Mouse (Mus musculus): ENCODE measurements at regions not wholly inside any gene's neighbourhood (a gene's known extent, or its start where the extent isn't known, plus 50 kb on each side); places are given as distances from the start of the nearest gene placed in this dataset.

DNA sequence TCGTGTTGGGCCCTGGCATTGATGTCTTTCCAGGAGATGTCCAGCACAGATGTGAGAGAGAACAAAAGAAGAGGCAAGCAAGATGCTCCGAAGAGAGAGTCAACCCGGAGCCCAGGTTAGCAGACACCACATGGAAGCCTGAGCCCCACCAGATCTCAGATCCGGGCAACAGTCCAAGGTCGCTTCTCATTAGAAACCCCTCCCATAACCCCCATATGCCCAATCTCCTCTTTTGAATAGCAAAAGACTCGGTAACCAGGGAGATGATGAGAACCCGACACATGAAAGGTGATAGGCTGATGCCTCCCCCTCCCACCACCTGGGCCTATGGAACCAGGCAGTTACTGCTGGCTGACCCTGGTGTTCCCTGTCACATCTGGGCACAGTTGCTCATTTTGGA is 155.7 kb upstream of the Igsf21 start:
- no peak for DNase-seq (ENCODE audit: low spot score)

DNA sequence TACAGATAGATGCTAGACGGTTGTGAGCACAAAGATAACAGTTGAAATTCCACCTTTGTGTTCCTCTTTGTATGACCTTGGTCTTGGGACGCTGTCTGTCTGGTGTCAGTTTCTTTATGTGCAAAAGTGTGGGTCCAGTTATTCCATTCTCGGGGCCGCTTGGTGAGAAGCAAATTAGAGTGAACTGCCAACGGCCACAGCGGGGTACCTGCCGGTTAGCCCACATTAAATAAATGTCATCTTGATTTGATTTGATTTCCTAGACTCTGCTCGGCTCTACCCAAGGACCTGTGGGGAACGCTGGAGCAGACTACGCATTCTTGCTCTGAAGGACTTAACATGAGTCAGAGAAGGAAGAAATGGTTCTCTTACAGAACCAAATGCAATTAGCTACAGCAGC is 155.0 kb upstream of the Igsf21 start:
- DNase-seq (ENCODE audit: low spot score), result no peak

- no peak for DNase-seq (ENCODE audit: low spot score)
Measured at GRCm38 (mm10) chr4:140396548-140396947, 150.0 kb upstream of the Igsf21 start.

DNA sequence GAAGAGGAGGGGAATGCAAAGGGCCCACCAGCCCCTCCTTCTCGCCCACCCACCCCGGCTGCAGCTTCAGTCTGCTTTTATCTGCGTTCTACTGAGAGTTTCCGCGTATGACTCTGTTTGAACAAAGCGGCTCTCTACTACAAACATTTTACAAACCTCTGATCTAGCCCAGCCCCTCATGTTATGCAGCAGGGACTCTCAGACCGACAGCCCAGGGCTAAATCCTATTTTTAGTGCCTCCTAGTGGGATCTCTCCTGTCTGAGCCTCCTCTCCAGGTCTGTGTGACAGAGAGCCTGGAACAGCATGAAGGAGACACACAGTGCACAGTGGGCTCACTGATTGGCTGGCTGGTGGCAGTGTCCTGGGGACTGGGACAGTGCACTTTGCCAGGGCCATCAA is 145.7 kb upstream of the Igsf21 start:
- DNase-seq (ENCODE audit: low spot score), result no peak

DNA sequence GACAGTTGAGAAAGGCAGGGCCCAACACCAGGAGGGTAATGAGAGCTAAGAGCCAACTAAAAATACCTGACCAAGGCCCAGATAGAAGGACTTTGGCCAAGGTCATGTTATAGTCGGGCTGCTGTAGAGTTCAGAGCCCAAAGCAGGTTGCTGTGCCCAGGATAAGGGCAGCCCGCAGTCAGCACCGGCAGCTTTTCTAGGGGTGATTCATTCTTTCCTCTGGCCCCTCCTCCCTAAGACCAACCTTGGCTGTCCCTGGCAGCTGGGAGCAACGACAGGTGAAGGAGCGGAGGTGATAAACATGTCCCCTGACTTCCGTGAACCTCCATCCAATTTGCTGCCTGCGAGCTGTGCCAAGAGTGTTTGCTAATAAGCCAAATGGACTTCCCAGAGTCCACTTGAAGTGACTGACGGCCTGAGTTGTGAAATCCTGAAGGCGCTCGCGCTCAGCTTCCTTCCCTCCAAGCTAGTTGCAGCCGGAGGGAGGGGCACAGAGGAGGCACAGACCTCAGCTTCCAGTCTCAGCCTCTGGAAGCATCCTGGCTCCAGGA is 144.2 kb upstream of the Igsf21 start:
- no peak for DNase-seq (ENCODE audit: low spot score)

GRCm38 (mm10) chr4:140385686-140386085 is 139.1 kb upstream of the Igsf21 start:
- DNase-seq (ENCODE audit: low spot score), result no peak

DNA sequence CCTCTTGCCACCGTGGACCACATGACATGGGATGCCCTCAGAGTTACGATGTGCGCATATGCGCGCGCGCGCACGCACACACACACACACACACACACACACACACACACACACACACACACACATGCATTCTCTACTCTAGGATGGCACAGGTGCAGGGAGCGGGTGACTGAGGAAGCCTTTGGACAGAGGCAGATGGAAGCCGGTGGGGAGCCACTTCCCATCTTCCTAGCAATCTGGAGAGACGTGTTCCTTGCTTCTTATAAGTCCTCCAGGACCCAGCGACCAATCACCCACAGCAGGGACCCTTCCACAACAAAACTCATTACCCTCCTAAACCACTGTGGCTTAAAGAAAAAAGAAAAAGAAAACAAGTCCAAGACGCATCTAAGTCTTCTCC is 138.6 kb upstream of the Igsf21 start:
- no peak for DNase-seq (ENCODE audit: low spot score)

DNA sequence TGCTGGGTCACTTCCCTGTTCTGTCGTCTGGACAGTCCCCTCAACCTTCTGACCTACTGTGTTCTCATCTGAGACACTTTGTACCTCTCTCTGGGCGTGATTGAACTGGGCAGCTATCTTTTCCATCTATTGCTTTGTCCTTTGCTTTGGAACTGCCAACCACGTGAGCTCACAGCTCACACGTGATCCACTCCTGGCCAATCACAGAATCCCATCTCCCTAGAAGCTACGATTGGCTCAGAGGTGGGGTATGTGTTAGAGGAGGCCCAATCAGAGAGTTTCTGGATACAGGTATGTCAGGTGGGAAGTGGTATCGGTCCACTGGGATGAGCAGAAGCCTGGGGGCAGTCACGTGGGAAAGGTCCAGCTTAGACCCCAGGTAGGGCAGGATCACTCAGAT is 137.0 kb upstream of the Igsf21 start:
- DNase-seq (ENCODE audit: low spot score), result no peak

- DNase-seq (ENCODE audit: low spot score), result no peak
Measured at GRCm38 (mm10) chr4:140380733-140381132, 134.1 kb upstream of the Igsf21 start.

DNA sequence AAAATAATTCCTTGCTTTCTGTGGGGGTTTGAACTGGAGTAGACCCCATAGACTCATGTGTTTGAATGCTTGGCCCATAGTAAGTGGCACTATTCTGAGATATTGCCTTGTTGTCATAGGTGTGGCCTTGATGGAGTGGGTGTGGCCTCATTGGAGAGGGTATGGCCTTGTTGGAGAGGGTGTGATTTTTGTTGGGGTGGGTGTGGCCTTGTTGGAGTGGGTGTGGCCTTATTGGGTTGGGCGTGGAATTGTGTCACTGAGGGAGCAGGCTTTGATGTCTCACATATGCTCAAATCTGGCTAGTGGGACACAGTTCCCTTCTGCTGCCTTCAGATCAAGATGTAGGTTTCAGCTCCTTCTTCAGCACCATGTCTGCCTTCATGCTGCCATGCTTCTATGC is 131.4 kb upstream of the Igsf21 start:
- DNase-seq (ENCODE audit: low spot score), result no peak

- DNase-seq (ENCODE audit: low spot score), result no peak
Measured at GRCm38 (mm10) chr4:140372586-140373325, 126.2 kb upstream of the Igsf21 start.

DNA sequence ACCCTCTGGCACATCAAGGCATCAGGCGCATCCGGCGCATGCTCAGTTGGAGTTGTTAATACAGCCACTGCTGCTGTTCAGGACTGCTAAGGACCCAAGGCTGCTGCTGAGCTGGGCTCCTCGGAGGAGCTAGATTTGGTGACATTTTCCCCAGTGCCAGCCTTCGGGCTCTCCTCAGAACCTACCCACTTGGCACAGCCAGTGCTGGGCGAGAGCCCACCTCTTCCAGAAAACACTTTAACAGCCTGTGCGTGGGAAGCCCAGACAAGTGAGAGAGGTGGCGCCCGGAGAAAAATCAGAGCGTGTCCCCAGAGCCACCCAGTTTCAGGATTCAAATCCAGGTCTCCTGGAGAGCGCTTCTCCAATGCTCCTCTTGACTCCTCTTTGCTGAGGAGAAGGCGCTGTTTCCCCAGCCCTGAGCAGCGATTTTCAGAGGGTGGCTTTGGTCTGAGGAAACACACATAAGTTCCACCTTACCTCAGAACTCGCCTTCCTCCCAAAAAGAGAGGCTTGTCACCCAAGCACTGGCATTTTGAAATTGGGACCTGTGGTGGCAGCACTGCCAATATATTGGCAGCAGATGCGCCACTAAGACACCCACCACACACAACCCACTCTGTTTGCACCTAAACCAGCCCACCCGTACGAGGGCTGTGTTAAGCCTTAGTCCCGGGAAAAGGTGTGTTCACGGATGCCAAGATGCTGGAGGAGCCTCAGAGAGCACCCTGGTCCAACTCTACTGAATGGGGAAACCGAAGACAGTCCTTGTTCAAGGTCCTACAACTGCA is 125.0 kb upstream of the Igsf21 start:
- DNase-seq (ENCODE audit: low spot score), result no peak

GRCm38 (mm10) chr4:140366975-140367680 is 120.5 kb upstream of the Igsf21 start:
- no peak for DNase-seq (ENCODE audit: low spot score)

DNA sequence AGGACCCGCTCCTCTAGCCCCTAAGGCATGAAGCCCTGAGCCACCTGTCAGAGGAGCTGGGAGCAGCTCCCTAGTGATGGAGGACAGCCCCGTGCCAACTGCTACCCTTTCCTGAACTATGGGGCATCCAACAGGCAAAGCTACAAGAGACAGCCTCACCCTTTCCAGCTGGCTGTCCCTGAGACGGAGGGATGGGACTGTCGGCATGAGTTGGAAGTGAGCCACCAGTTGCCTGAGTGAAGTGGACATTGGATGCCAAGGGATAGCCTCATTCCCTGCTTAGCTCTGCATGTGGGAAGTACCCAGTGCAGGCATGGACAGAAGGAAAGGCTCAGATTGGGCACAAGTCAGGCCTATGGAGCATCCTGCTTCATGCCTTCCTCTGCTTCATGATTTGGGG is 112.3 kb upstream of the Igsf21 start:
- DNase-seq (ENCODE audit: low spot score), result no peak

DNA sequence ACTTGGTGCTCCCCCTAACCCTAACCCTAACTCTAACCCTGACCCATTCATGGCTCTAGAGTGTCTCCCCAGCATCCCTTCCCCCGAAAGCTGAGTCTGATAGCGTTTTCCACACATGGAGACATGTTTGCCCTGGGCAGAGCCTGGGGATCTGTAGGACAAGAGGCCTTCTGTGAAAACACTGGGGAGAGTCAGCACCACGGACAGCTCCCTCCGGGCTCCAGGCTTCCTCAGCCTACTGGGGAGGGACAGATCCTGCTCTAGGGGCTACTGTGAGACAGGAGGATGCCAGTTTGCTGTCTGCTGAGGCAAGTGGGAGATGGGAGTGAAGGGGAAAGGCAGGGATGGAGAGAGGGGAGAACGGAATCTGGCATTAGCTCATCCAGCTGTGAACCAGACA is 111.5 kb upstream of the Igsf21 start:
- DNase-seq (ENCODE audit: low spot score), result peak; percentile 25

- no peak for DNase-seq (ENCODE audit: low spot score)
Measured at GRCm38 (mm10) chr4:140355144-140355550, 108.6 kb upstream of the Igsf21 start.

- DNase-seq (ENCODE audit: low spot score), result no peak
Measured at GRCm38 (mm10) chr4:140348802-140349201, 102.2 kb upstream of the Igsf21 start.

DNA sequence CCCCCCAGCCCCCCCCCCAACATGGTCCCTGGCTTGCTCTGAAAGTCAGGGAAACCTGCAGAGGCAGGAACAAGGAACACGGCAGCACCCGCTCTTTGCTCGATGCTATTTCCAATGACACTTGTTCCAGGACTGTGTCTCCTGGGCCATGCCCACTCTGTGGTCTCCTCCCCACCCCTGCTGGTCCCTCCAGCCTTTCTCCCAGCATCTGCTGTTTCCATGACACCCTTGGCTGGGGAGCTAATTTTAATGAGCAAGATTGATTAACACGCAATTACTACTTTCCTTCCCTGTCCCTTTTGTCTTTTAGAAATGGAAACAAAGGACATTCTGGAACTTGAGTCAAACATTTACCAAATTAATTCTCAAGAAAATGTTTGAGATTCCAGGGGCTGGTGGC is 83.6 kb upstream of the Igsf21 start:
- DNase-seq (ENCODE audit: low spot score), result no peak

DNA sequence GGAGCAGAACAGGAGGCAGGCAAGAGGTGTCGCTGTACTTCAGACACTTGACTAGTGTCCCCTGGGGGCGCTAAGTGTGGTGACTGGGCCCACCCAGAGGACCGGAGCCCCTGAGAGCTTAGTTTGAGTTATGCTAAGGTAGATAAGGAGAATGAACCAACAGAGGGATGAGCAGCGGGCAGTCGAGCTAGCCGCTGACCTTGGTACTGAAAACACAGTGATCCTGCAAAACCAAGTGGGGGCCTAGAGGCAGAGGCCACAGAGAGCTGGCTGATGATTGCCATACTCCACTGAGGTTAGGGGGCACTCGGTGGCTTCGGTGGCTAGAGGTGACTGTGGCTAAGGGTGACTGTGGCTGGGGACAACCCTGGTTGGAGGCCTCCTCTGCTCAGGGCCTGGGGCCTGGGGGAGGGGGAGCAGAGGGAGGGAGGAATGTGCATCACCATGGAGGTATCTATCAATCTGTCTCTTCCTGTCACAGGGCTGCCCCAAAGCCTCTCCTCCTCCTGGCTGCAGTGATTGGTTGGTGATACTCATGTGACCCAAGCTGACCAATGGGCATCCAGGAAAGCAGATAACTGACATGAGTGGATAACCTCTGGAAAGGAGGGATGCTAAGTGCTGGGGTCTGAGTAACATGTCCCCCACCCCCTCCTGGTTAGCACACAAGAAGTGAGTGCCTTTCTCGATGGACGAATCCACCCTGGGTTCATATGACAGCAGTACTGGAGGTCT is 80.3 kb upstream of the Igsf21 start:
- no peak for DNase-seq (ENCODE audit: low spot score)

DNA sequence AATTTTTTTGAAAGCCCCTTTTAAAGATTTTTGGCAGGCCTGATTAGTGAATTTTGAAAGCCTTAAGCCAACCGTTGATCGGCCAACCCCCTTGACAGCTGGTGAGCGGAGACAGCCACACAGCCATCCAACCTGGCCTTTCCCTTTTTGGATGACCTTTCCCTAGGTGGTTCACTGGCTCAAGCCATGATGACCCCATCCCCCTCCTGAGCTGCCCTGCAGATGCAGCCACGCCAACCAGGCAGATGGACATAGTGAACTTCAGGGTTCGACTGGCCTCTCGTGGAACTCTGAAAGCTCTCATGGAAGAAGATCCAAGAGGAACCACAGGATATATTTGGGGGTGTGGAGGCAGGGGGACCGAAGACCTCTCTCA is 79.1 kb upstream of the Igsf21 start:
- no peak for DNase-seq (ENCODE audit: low spot score)

GRCm38 (mm10) chr4:140324971-140325676 is 78.5 kb upstream of the Igsf21 start:
- DNase-seq (ENCODE audit: low spot score), result no peak

All from heart, adult 8-10 months (tissue).